Mouse (Mus musculus): ENCODE measurements around the gene Atp5mpl. TPM values are rescaled to one million over a fixed set of nuclear protein-coding genes. Genes with fewer than 3 reads are reported as not detected.

The Atp5mpl gene
- polyA plus RNA-seq, 1 experiment from 2014 or later = 659 TPM

- ATAC-seq = no peak
Observed at GRCm38 (mm10) chr12:111928411-111928966, 38.3 kb downstream of the Atp5mpl start.

GRCm38 (mm10) chr12:111927338-111927737 is 39.4 kb downstream of the Atp5mpl start:
- Histone ChIP-seq H3K36me3 (ENCODE audit: control insufficient read depth, insufficient read depth, low read length) (no peaks in the 10 kb centered on the region), H3K27me3 (ENCODE audit: control insufficient read depth, insufficient read depth, low read depth, low read length) (no peaks in the 10 kb centered on the region), H3K4me1 (ENCODE audit: control insufficient read depth, insufficient read depth, low read length) (no peaks in the 10 kb centered on the region), H3K4me3 (ENCODE audit: low read depth, low read length) (no peak overlapping the region), H3K4me2 (ENCODE audit: low read length) (no peak overlapping the region), H3K9ac (ENCODE audit: low read depth, low read length) (no peak overlapping the region), H3K9me3 (replicated peaks; ENCODE audit: control insufficient read depth, low read length, poor library complexity, severe bottlenecking) (no peaks in the 10 kb centered on the region), H3K27ac (ENCODE audit: low read length) (no peak overlapping the region)
- WGBS = 53% methylated on average over 1 of the region's 1 CpGs
- ATAC-seq = no peak

More at GRCm38 (mm10) chr12:111928411-111928966, 38.3 kb downstream of the Atp5mpl start:
- Histone ChIP-seq H3K4me2 (ENCODE audit: low read length) (no peak overlapping the region), H3K36me3 (ENCODE audit: control insufficient read depth, insufficient read depth, low read length) (no peaks in the 10 kb centered on the region), H3K4me3 (ENCODE audit: low read depth, low read length) (no peak overlapping the region), H3K9ac (ENCODE audit: low read depth, low read length) (no peak overlapping the region), H3K4me1 (ENCODE audit: control insufficient read depth, insufficient read depth, low read length) (no peaks in the 10 kb centered on the region; the same call in 1 of the 2 replicates), H3K27me3 (ENCODE audit: control insufficient read depth, insufficient read depth, low read depth, low read length) (no peaks in the 10 kb centered on the region), H3K27ac (ENCODE audit: low read length) (no peak overlapping the region), H3K9me3 (replicated peaks; ENCODE audit: control insufficient read depth, low read length, poor library complexity, severe bottlenecking) (no peaks in the 10 kb centered on the region)
- 90% methylated on average over 18 of the region's 18 CpGs for WGBS

- Histone ChIP-seq H3K4me1 (ENCODE audit: control insufficient read depth, insufficient read depth, low read length) (no peaks in the 10 kb centered on the region), H3K4me3 (ENCODE audit: low read depth, low read length) (no peak overlapping the region), H3K27ac (ENCODE audit: low read length) (no peak overlapping the region), H3K4me2 (ENCODE audit: low read length) (no peak overlapping the region), H3K27me3 (ENCODE audit: control insufficient read depth, insufficient read depth, low read depth, low read length) (no peaks in the 10 kb centered on the region), H3K9me3 (replicated peaks; ENCODE audit: control insufficient read depth, low read length, poor library complexity, severe bottlenecking) (no peaks in the 10 kb centered on the region), H3K9ac (ENCODE audit: low read depth, low read length) (no peak overlapping the region), H3K36me3 (ENCODE audit: control insufficient read depth, insufficient read depth, low read length) (no peaks in the 10 kb centered on the region)
- WGBS = 89% methylated on average over 6 of the region's 6 CpGs
- ATAC-seq = no peak
Observed at GRCm38 (mm10) chr12:111923117-111923516, 43.7 kb downstream of the Atp5mpl start.

GRCm38 (mm10) chr12:111920046-111920445 is 46.7 kb downstream of the Atp5mpl start:
- H3K9ac ChIP-seq (ENCODE audit: low read depth, low read length) = no peak overlapping the region; the same call in 1 of the 2 replicates

GRCm38 (mm10) chr12:111916514-111917217 is 50.1 kb downstream of the Atp5mpl start:
- no peak overlapping the region for H3K4me2 ChIP-seq (ENCODE audit: low read length)
- H3K9ac ChIP-seq (ENCODE audit: low read depth, low read length) = no peak overlapping the region
- no peaks in the 10 kb centered on the region for H3K9me3 ChIP-seq (replicated peaks; ENCODE audit: control insufficient read depth, low read length, poor library complexity, severe bottlenecking)
- H3K36me3 ChIP-seq (ENCODE audit: control insufficient read depth, insufficient read depth, low read length) = no peaks in the 10 kb centered on the region
- no peaks in the 10 kb centered on the region for H3K27me3 ChIP-seq (ENCODE audit: control insufficient read depth, insufficient read depth, low read depth, low read length)
- WGBS = 62% methylated on average over 12 of the region's 12 CpGs
- H3K4me1 ChIP-seq (ENCODE audit: control insufficient read depth, insufficient read depth, low read length) = no peaks in the 10 kb centered on the region
- no peak for ATAC-seq
- H3K27ac ChIP-seq (ENCODE audit: low read length) = no peak overlapping the region
- no peak overlapping the region for H3K4me3 ChIP-seq (ENCODE audit: low read depth, low read length)

More at GRCm38 (mm10) chr12:111920046-111920445, 46.7 kb downstream of the Atp5mpl start:
- H3K4me2 ChIP-seq (ENCODE audit: low read length) = no peak overlapping the region
- WGBS = 56% methylated on average over 9 of the region's 9 CpGs
- no peaks in the 10 kb centered on the region for H3K36me3 ChIP-seq (ENCODE audit: control insufficient read depth, insufficient read depth, low read length)
- no peaks in the 10 kb centered on the region for H3K4me1 ChIP-seq (ENCODE audit: control insufficient read depth, insufficient read depth, low read length)
- H3K27ac ChIP-seq (ENCODE audit: low read length) = no peak overlapping the region
- no peaks in the 10 kb centered on the region for H3K9me3 ChIP-seq (replicated peaks; ENCODE audit: control insufficient read depth, low read length, poor library complexity, severe bottlenecking)
- no peak overlapping the region for H3K4me3 ChIP-seq (ENCODE audit: low read depth, low read length)
- H3K27me3 ChIP-seq (ENCODE audit: control insufficient read depth, insufficient read depth, low read depth, low read length) = no peaks in the 10 kb centered on the region
- ATAC-seq = no peak

DNA sequence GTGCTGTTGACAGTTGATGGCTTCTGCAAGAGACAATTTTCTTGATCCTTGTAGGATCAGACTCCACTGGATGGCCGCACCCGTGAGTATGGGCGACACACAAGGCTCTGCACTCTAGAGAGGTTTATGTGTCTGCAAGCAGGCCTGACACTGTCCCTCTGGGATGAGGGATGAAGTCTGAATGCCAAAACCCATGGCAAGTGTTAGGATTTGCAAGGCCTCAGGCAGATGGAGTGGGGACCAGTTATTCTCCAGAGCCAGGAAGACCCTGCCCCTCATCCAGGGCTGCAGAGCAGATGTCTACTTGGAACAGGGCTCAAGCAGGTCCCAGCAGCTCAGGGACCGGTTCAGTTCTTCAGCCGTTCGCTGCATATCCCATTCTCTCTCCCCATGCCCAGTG is 51.0 kb downstream of the Atp5mpl start:
- no peak overlapping the region for H3K9ac ChIP-seq (ENCODE audit: low read depth, low read length)
- H3K4me3 ChIP-seq (ENCODE audit: low read depth, low read length) = no peak overlapping the region
- H3K9me3 ChIP-seq (replicated peaks; ENCODE audit: control insufficient read depth, low read length, poor library complexity, severe bottlenecking) = no peaks in the 10 kb centered on the region
- no peak overlapping the region for H3K4me2 ChIP-seq (ENCODE audit: low read length)
- no peak for ATAC-seq
- no peaks in the 10 kb centered on the region for H3K36me3 ChIP-seq (ENCODE audit: control insufficient read depth, insufficient read depth, low read length)
- 87% methylated on average over 6 of the region's 6 CpGs for WGBS
- no peaks in the 10 kb centered on the region for H3K27me3 ChIP-seq (ENCODE audit: control insufficient read depth, insufficient read depth, low read depth, low read length)
- H3K27ac ChIP-seq (ENCODE audit: low read length) = no peak overlapping the region
- no peaks in the 10 kb centered on the region for H3K4me1 ChIP-seq (ENCODE audit: control insufficient read depth, insufficient read depth, low read length)

GRCm38 (mm10) chr12:111914031-111914430 is 52.7 kb downstream of the Atp5mpl start:
- Histone ChIP-seq H3K4me1 (ENCODE audit: control insufficient read depth, insufficient read depth, low read length) (no peaks in the 10 kb centered on the region), H3K4me3 (ENCODE audit: low read depth, low read length) (no peak overlapping the region), H3K27ac (ENCODE audit: low read length) (no peak overlapping the region), H3K9me3 (replicated peaks; ENCODE audit: control insufficient read depth, low read length, poor library complexity, severe bottlenecking) (no peaks in the 10 kb centered on the region), H3K4me2 (ENCODE audit: low read length) (no peak overlapping the region), H3K36me3 (ENCODE audit: control insufficient read depth, insufficient read depth, low read length) (no peaks in the 10 kb centered on the region), H3K27me3 (ENCODE audit: control insufficient read depth, insufficient read depth, low read depth, low read length) (peaks cover 2% of the 10 kb centered on the region; the same call in 1 of the 2 replicates), H3K9ac (ENCODE audit: low read depth, low read length) (no peak overlapping the region)
- 35% methylated on average over 3 of the region's 3 CpGs for WGBS
- no peak for ATAC-seq

- no peaks in the 10 kb centered on the region for H3K36me3 ChIP-seq (ENCODE audit: control insufficient read depth, insufficient read depth, low read length)
- H3K27me3 ChIP-seq (ENCODE audit: control insufficient read depth, insufficient read depth, low read depth, low read length) = peaks cover 6% of the 10 kb centered on the region; the same call in 1 of the 2 replicates
- ATAC-seq = no peak
- no peak overlapping the region for H3K27ac ChIP-seq (ENCODE audit: low read length)
- H3K9me3 ChIP-seq (replicated peaks; ENCODE audit: control insufficient read depth, low read length, poor library complexity, severe bottlenecking) = no peaks in the 10 kb centered on the region
- WGBS = 91% methylated on average over 7 of the region's 7 CpGs
- no peak overlapping the region for H3K9ac ChIP-seq (ENCODE audit: low read depth, low read length)
- H3K4me2 ChIP-seq (ENCODE audit: low read length) = no peak overlapping the region
- no peak overlapping the region for H3K4me3 ChIP-seq (ENCODE audit: low read depth, low read length)
- H3K4me1 ChIP-seq (ENCODE audit: control insufficient read depth, insufficient read depth, low read length) = peaks cover 3% of the 10 kb centered on the region; the same call in 1 of the 2 replicates
Observed at GRCm38 (mm10) chr12:111912802-111913201, 54.0 kb downstream of the Atp5mpl start.

GRCm38 (mm10) chr12:111911796-111912195 is 55.0 kb downstream of the Atp5mpl start:
- Histone ChIP-seq H3K27ac (ENCODE audit: low read length) (no peak overlapping the region), H3K9me3 (replicated peaks; ENCODE audit: control insufficient read depth, low read length, poor library complexity, severe bottlenecking) (no peaks in the 10 kb centered on the region), H3K4me2 (ENCODE audit: low read length) (no peak overlapping the region), H3K4me3 (ENCODE audit: low read depth, low read length) (no peak overlapping the region), H3K36me3 (ENCODE audit: control insufficient read depth, insufficient read depth, low read length) (no peaks in the 10 kb centered on the region), H3K4me1 (ENCODE audit: control insufficient read depth, insufficient read depth, low read length) (peaks cover 3% of the 10 kb centered on the region; the same call in 1 of the 2 replicates), H3K27me3 (ENCODE audit: control insufficient read depth, insufficient read depth, low read depth, low read length) (peaks cover 6% of the 10 kb centered on the region; the same call in 1 of the 2 replicates), H3K9ac (ENCODE audit: low read depth, low read length) (no peak overlapping the region)
- WGBS = 86% methylated on average over 2 of the region's 2 CpGs
- ATAC-seq = no peak
